Mouse (Mus musculus) spleen, postnatal 0 days (tissue): Measurements from ENCODE around the gene Sfrp5. TPM values are rescaled to one million over a fixed set of nuclear protein-coding genes. Genes with fewer than 3 reads are reported as not detected.

Experiments
- polyA plus RNA-seq: library from polyadenylated mRNA; unstranded; fragments of >200 nt; fragmentation: Nextera tagmentation; extraction: Ambion mirVana; gene quantifications from 2 replicates; pipeline ENCODE4 v1.2.1, GENCODE M21; 2015

Sfrp5 gene
- not detected in 2 replicates for polyA plus RNA-seq

GRCm38 (mm10) chr19:42201696-42202381 lies at the start of gene Sfrp5:
Sfrp5 (minus strand) TSS chr19:42202252.

GRCm38 (mm10) chr19:42247519-42247918 lies 45.5 kb upstream of the Sfrp5 start, which contains the start of gene Golga7b:
Golga7b (plus strand) TSS chr19:42247574.

GRCm38 (mm10) chr19:42163764-42164163 lies 38.3 kb downstream of the Sfrp5 start, which contains the start of gene Zfyve27:
Zfyve27 (plus strand) TSS chr19:42163951.

Other genes with a start within 250 kb of the Sfrp5 start
- 12.9 and 18.3 TPM in 2 replicates for gene Mms19, start 221.1 kb downstream of the Sfrp5 start, polyA plus RNA-seq
- 6.5 and 9.7 TPM in 2 replicates for gene Ubtd1, start 220.5 kb downstream of the Sfrp5 start, polyA plus RNA-seq
- 5.4 and 6.2 TPM in 2 replicates for gene Ankrd2, start 166.3 kb downstream of the Sfrp5 start, polyA plus RNA-seq
- gene Hoga1, start 156.6 kb downstream of the Sfrp5 start, polyA plus RNA-seq = 0.81 and 1.1 TPM in 2 replicates
- not detected in 2 replicates for gene 4933411K16Rik, start 150.0 kb downstream of the Sfrp5 start, polyA plus RNA-seq
- 2.3 and 3.6 TPM in 2 replicates for gene Morn4, start 115.9 kb downstream of the Sfrp5 start, polyA plus RNA-seq
- gene Pi4k2a, start 111.8 kb downstream of the Sfrp5 start, polyA plus RNA-seq = 9.6 and 12.5 TPM in 2 replicates
- gene Avpi1, start 73.2 kb downstream of the Sfrp5 start, polyA plus RNA-seq = 5.9 and 10.2 TPM in 2 replicates
- 4.2 and 6.5 TPM in 2 replicates for gene Marveld1, start 54.9 kb downstream of the Sfrp5 start, polyA plus RNA-seq
- gene Zfyve27, start 38.3 kb downstream of the Sfrp5 start, polyA plus RNA-seq = 15.9 and 17.4 TPM in 2 replicates
- gene Golga7b, start 45.3 kb upstream of the Sfrp5 start, polyA plus RNA-seq = not detected in 2 replicates
- gene Crtac1, start 229.5 kb upstream of the Sfrp5 start, polyA plus RNA-seq = 0.49 and 0.65 TPM in 2 replicates